Mouse (Mus musculus) testis, adult 2 months (tissue): ENCODE measurements at regions not wholly inside any gene's neighbourhood (a gene's known extent, or its start where the extent isn't known, plus 50 kb on each side); places are given as distances from the start of the nearest gene placed in this dataset.

Source experiments
- CTCF ChIP-seq: fragments of 200-500 bp; IDR thresholded peaks from 2 replicates; pipeline ENCODE4 v1.5.1; 2012; ENCODE audit warnings: low read depth, mild to moderate bottlenecking, inconsistent platforms, low read length, moderate library complexity; ENCODE audit not compliant: control insufficient read depth, insufficient read depth, insufficient replicate concordance
- POLR2A ChIP-seq: fragments of 200-500 bp; IDR thresholded peaks from 2 replicates; pipeline ENCODE4 v1.6.1; 2012; ENCODE audit warnings: low read depth, mild to moderate bottlenecking, inconsistent platforms, low read length, moderate library complexity; ENCODE audit not compliant: control insufficient read depth

- TF ChIP-seq CTCF: no peak
- TF ChIP-seq POLR2A: no peak
Measured at GRCm38 (mm10) chr9:30285324-30285599, 141.6 kb upstream of the Snx19 start.
